Mouse (Mus musculus) hindbrain, embryonic 14.5 days (tissue): Measurements from ENCODE around the gene Rapgef6. TPM values are rescaled to one million over a fixed set of nuclear protein-coding genes. Genes with fewer than 3 reads are reported as not detected.

ENCODE experiments used
- ATAC-seq: fragments of 200-750 bp; cut with Nextera tagmentation; 2 replicates; pipeline ENCODE4 v1.8.0; 2017; ENCODE audit warnings: moderate number of reproducible peaks, mild to moderate bottlenecking, moderate TSS enrichment, moderate library complexity; ENCODE audit not compliant: low FRiP score
- DNase-seq: peaks from one replicate; pipeline ENCODE4 v3.0.0-alpha.2; 2015; ENCODE audit warnings: low spot score
- H3K27ac ChIP-seq: fragments of 300-500 bp; sonication (generic); 2 replicates; pipeline ENCODE4 v1.5.1; 2014; ENCODE audit warnings: mild to moderate bottlenecking, moderate library complexity
- H3K27me3 ChIP-seq: fragments of 300-500 bp; sonication (generic); 2 replicates; pipeline ENCODE4 v1.6.1; 2014; ENCODE audit warnings: mild to moderate bottlenecking, low read length, mixed read lengths; ENCODE audit not compliant: control insufficient read depth, insufficient read depth
- H3K36me3 ChIP-seq: fragments of 300-500 bp; sonication (generic); replicated peaks from 2 replicates; pipeline ENCODE4 v1.6.1; 2014; ENCODE audit not compliant: control insufficient read depth, insufficient read depth
- H3K4me1 ChIP-seq: fragments of 300-500 bp; sonication (generic); replicated peaks from 2 replicates; pipeline ENCODE4 v1.6.1; 2014; ENCODE audit warnings: antibody characterized with exemption, low read length, mixed read lengths; ENCODE audit not compliant: control insufficient read depth, insufficient read depth
- H3K4me2 ChIP-seq: fragments of 300-500 bp; sonication (generic); replicated peaks from 2 replicates; pipeline ENCODE4 v1.6.1; 2014; ENCODE audit warnings: mild to moderate bottlenecking, moderate library complexity
- H3K4me3 ChIP-seq: fragments of 300-500 bp; sonication (generic); replicated peaks from 2 replicates; pipeline ENCODE4 v1.5.1; 2014; ENCODE audit warnings: mild to moderate bottlenecking, low read length
- H3K9ac ChIP-seq: fragments of 300-500 bp; sonication (generic); 2 replicates; pipeline ENCODE4 v1.6.1; 2014
- H3K9me3 ChIP-seq: fragments of 300-500 bp; sonication (generic); 2 replicates; pipeline ENCODE4 v1.6.1; 2016; ENCODE audit warnings: low read length; ENCODE audit not compliant: control insufficient read depth
- WGBS: fragments of 180-500 bp; shearing (Covaris S2); extraction: QIAGEN DNeasy Blood & Tissue Kit; methylation state at CpG from one replicate; pipeline ENCODE4 v1.1.7; 2014; 5-methylcytosine and 5-hydroxymethylcytosine counted together
- polyA plus RNA-seq: library from polyadenylated mRNA; unstranded; fragments of >200 nt; fragmentation: Nextera tagmentation; extraction: Ambion mirVana; gene quantifications from 2 replicates; pipeline ENCODE4 v1.2.1, GENCODE M21; 2014

Rapgef6 gene
- polyA plus RNA-seq, 1 experiment from 2014 or later = 31.7 TPM

DNA sequence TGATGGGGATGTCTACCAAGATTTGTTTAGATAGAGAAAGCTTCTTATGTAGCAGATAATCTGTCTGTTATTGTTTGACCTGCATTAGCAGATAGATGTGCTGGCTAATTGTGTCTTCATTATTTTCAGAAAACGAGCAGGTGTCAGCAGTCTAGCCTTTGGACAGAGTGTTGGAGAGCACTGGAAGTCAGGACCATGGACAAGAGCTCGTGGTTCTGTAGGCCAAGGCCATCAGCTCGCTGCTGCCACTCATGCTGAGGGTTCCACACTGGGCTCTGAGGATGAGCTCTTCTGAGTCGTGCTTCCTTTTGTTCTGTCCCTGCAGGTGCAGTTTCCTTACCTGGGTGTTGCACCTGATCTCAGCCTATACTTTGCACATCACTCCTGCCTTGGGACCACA, 173.3 kb downstream of the Rapgef6 start:
- DNase-seq (no peak), ATAC-seq (no peak)
- Histone ChIP-seq H3K27ac (no peak overlapping the region), H3K9me3 (no peaks in the 10 kb centered on the region), H3K4me3 (no peak overlapping the region), H3K27me3 (no peaks in the 10 kb centered on the region), H3K4me2 (no peak overlapping the region), H3K4me1 (no peaks in the 10 kb centered on the region), H3K36me3 (peaks cover 57% of the 10 kb centered on the region), H3K9ac (no peak overlapping the region)
- 75% methylated on average over 4 of the region's 4 CpGs for WGBS

GRCm38 (mm10) chr11:54697611-54698010, 175.0 kb downstream of the Rapgef6 start:
- Histone ChIP-seq H3K9me3 (no peaks in the 10 kb centered on the region), H3K4me2 (no peak overlapping the region), H3K36me3 (peaks cover 42% of the 10 kb centered on the region), H3K27me3 (no peaks in the 10 kb centered on the region), H3K9ac (no peak overlapping the region), H3K4me3 (no peak overlapping the region), H3K4me1 (no peaks in the 10 kb centered on the region), H3K27ac (no peak overlapping the region)
- DNase-seq = no peak
- no peak for ATAC-seq
- 71% methylated on average over 5 of the region's 5 CpGs for WGBS

- Histone ChIP-seq H3K36me3 (peaks cover 37% of the 10 kb centered on the region), H3K4me2 (no peak overlapping the region), H3K27ac (no peak overlapping the region), H3K27me3 (no peaks in the 10 kb centered on the region), H3K9ac (no peak overlapping the region), H3K4me3 (no peak overlapping the region), H3K4me1 (no peaks in the 10 kb centered on the region), H3K9me3 (no peaks in the 10 kb centered on the region)
- 96% methylated on average over 7 of the region's 7 CpGs for WGBS
- ATAC-seq (no peak), DNase-seq (no peak)
Measured at GRCm38 (mm10) chr11:54698636-54699035, 176.0 kb downstream of the Rapgef6 start.

DNA sequence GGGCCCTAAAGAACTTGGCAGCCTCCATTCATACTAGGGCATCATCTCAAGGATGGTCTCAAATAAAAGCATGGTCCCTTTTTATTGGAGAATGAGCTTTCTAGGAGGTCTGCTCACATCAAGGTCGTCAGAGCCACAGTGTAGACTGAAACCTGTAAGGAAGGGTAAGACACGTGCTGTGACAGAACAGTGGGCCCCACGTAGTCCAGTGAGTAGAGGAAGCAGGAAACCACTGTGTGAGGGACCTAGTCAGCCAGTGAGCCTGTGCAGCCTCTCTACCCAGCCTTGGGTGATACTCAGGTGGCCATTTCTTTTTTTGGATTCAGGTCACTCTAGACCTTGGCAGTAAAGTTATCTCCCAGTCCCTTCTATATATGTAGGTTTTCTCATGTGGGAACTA, 177.3 kb downstream of the Rapgef6 start:
- Histone ChIP-seq H3K4me2 (no peak overlapping the region), H3K36me3 (peaks cover 28% of the 10 kb centered on the region), H3K27ac (no peak overlapping the region), H3K9ac (no peak overlapping the region), H3K9me3 (no peaks in the 10 kb centered on the region), H3K4me1 (no peaks in the 10 kb centered on the region), H3K27me3 (no peaks in the 10 kb centered on the region), H3K4me3 (no peak overlapping the region)
- ATAC-seq (no peak), DNase-seq (no peak)
- WGBS = 85% methylated on average over 3 of the region's 3 CpGs

- Histone ChIP-seq H3K9me3 (no peaks in the 10 kb centered on the region), H3K4me1 (no peaks in the 10 kb centered on the region), H3K9ac (no peak overlapping the region), H3K4me3 (no peak overlapping the region), H3K27me3 (no peaks in the 10 kb centered on the region), H3K27ac (no peak overlapping the region), H3K4me2 (no peak overlapping the region), H3K36me3 (peaks cover 14% of the 10 kb centered on the region)
- DNase-seq (no peak), ATAC-seq (no peak)
- WGBS = 95% methylated on average over 8 of the region's 8 CpGs
Measured at GRCm38 (mm10) chr11:54701848-54702247, 179.2 kb downstream of the Rapgef6 start.

DNA sequence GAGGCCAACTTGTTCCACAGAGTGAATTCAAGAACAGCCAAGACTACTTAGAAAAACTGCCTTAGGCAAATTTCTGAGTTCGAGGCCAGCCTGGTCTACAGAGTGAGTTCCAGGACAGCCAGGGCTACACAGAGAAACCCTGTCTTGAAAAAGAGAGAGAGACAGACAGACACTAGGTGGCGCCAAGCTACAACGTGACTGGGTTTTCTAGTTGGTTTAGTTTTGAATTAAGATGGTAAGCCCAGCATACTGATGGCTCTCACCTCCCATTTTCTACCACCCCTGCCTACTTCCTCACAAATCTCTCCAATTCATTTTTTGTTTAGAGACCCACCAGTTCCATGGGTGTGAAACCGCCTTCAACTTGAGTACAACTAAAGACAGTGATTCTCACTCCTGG, 180.7 kb downstream of the Rapgef6 start:
- H3K36me3 ChIP-seq = 0 out of 2 replicates have a peak, but pooled peaks cover 3% of the 10 kb centered on the region
- H3K27ac ChIP-seq = no peak overlapping the region
- H3K4me3 ChIP-seq = no peak overlapping the region
- no peaks in the 10 kb centered on the region for H3K9me3 ChIP-seq
- DNase-seq = peak; percentile 76
- H3K4me1 ChIP-seq = no peaks in the 10 kb centered on the region
- no peak for ATAC-seq
- H3K27me3 ChIP-seq = no peaks in the 10 kb centered on the region
- WGBS = 37% methylated on average over 4 of the region's 4 CpGs
- H3K9ac ChIP-seq = no peak overlapping the region
- no peak overlapping the region for H3K4me2 ChIP-seq

DNA sequence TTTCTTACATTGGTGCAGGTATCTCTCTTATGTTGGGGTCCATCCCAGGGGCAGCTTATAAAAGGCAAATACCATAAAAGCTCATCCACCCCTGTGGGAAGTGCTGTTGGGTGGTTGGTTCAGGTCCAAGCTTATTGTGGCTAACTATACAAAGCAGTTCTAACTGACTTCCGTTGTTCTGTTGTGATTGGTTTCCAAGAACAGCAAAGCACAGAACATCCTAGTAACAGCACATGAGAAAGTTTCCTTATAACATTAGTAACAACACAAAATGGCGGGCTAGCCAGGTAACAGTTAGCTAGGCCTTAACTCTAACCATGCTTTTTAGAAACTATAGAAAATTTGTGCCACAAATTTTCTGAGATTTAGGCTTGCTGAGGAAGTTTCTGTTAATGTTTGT, 185.5 kb downstream of the Rapgef6 start:
- Histone ChIP-seq H3K27ac (no peak overlapping the region), H3K9me3 (no peaks in the 10 kb centered on the region), H3K4me1 (no peaks in the 10 kb centered on the region), H3K27me3 (no peaks in the 10 kb centered on the region), H3K4me3 (no peak overlapping the region), H3K36me3 (0 out of 2 replicates have a peak, but pooled peaks cover 8% of the 10 kb centered on the region), H3K4me2 (no peak overlapping the region), H3K9ac (no peak overlapping the region)
- WGBS = 95% methylated on average over 2 of the region's 2 CpGs
- ATAC-seq (no peak), DNase-seq (no peak)

DNA sequence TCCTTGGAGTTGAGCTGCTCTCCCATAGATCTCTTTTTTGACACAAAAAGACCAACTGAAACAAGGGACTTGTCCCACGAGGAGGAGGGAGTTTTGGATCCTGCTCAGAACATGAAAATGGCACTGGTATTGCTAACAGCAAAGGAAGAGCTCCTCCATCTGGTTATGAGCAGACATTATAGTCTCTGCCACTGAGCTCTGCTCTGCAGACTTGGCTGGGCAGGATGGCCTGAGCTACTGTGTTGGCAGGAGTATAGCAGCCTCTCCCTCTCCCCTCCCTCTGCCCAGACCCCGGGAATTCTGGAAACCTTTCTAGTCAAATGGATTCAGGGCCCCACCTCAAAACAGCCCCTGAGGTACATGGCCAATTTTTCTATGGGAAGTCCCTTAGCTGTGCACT, 187.0 kb downstream of the Rapgef6 start:
- DNase-seq = no peak
- Histone ChIP-seq H3K9ac (no peak overlapping the region), H3K4me1 (no peaks in the 10 kb centered on the region), H3K4me3 (no peak overlapping the region), H3K4me2 (no peak overlapping the region), H3K27me3 (no peaks in the 10 kb centered on the region), H3K27ac (no peak overlapping the region), H3K36me3 (0 out of 2 replicates have a peak, but pooled peaks cover 8% of the 10 kb centered on the region), H3K9me3 (no peaks in the 10 kb centered on the region)
- ATAC-seq = no peak
- 68% methylated on average over 2 of the region's 2 CpGs for WGBS

DNA sequence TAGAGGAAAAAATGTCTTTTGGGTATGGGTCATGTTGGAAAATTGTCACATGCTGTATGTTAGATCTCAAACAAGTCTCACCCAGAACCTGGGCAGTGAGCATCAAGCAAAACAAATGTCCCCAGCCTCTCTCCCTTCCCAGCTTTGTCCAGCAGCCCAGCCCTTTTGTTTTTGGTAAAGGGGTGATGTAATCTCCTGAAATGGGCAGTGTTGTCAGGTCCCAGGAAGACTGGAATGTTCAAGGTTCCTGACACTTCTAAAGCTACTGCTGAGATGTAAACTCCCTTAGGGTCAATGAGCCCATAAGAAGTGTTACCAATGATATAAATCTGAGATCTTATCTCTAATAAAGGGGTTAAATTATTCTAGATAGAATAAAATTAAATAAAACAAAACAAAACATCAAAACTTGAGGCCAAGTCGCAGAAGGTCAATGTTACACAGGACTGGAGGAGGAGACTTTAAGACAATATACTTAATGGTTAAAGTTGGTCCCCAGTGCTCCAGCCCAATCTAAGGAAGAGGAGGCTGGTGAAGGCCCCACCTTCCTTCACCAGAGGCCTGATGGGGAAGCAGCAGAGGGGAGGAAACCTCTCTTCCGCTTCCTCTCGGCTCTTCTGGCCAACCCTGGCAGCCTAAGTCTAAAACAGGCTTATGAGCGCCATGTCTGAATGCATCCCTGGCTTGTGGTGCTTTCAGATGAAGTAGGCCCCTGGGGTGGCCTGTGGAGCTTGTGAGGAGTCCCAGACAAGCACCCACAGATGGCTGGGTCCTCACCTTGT, 188.1 kb downstream of the Rapgef6 start:
- Histone ChIP-seq H3K36me3 (peaks cover 11% of the 10 kb centered on the region; the same call in 1 of the 2 replicates), H3K9ac (no peak overlapping the region)
- 85% methylated on average over 4 of the region's 4 CpGs for WGBS

More for the DNA sequence above, 188.1 kb downstream of the Rapgef6 start:
- no peaks in the 10 kb centered on the region for H3K27me3 ChIP-seq
- H3K27ac ChIP-seq = no peak overlapping the region
- ATAC-seq (no peak), DNase-seq (no peak)
- no peak overlapping the region for H3K4me3 ChIP-seq
- H3K4me2 ChIP-seq = no peak overlapping the region
- no peaks in the 10 kb centered on the region for H3K9me3 ChIP-seq
- H3K4me1 ChIP-seq = no peaks in the 10 kb centered on the region
